Comparison of ENCODE assay signal across 8 mouse cellular contexts in the genomic region with DNA sequence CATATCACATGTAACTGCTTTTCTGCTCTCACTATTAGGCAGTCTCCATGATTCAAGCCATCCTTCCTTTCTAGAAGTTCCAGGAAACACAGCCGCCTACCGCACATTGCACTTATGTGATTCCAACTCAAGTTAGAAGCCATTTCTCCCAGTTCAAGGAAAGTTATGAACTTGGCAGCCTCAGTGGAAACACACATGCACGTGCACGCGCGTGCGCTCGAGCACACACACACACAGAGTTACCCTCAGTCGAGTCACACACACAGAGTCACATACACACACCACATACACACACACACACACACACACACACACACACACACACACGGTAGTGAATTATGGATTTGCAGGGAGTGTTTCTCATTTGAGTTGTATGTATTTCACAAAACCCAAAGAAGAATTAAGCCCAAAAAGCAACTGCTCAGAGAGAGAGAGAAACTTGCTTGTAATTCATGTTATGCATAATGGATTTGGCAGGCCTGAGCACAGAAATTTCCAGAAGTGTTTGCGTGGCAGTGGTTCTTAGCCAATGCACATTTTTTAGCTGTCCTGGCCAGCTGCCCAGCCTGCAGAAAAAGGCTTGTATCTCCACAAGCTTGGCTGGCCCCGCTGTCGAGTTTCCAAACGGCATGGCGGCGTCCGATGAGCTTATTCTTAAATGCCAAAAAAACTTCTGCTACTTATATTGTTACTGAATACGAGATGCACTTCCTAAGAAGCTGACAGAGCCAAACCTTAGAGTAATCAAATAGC. TPM values are rescaled to one million over a fixed set of nuclear protein-coding genes. Genes with fewer than 3 reads are reported as not detected.
DNase-seq lines count a peak whose midpoint lies in the region; ATAC-seq lines count a peak whose summit lies in the region.

No protein-coding gene starts in this region.

- no peaks in the 10 kb centered on the region for H3K27me3 ChIP-seq in forebrain, embryonic 13.5 days
- no peaks in the 10 kb centered on the region for H3K27me3 ChIP-seq in forebrain, embryonic 11.5 days (ENCODE audit: control insufficient read depth, insufficient read depth, low read length)
- no peaks in the 10 kb centered on the region for H3K27me3 ChIP-seq in kidney, embryonic 15.5 days
- H3K27me3 ChIP-seq in stomach, embryonic 14.5 days (ENCODE audit: control insufficient read depth, insufficient read depth, low read length): no peaks in the 10 kb centered on the region

- H3K4me1 ChIP-seq in forebrain, embryonic 13.5 days: peaks cover 26% of the 10 kb centered on the region
- H3K4me1 ChIP-seq in forebrain, embryonic 11.5 days (replicated peaks; ENCODE audit: control insufficient read depth, insufficient read depth, low read length): no peaks in the 10 kb centered on the region
- peaks cover 35% of the 10 kb centered on the region for H3K4me1 ChIP-seq in kidney, embryonic 15.5 days
- H3K4me1 ChIP-seq in stomach, embryonic 14.5 days (ENCODE audit: control insufficient read depth, insufficient read depth, low read length): peaks cover 25% of the 10 kb centered on the region

- no peak for DNase-seq in forebrain, embryonic 11.5 days (ENCODE audit: low spot score)
- DNase-seq in cerebellum, postnatal 14 days: peak; percentile 60 to 68
- peak; percentile 89 to 90 for DNase-seq in heart, adult 18-20 months
- DNase-seq in lung, adult 18-20 months: peak; percentile 86 to 87
- DNase-seq in thymus, adult 18-20 months: no peak

- ATAC-seq in forebrain, embryonic 13.5 days: peak; percentile 37; the same call in 1 of the 2 replicates
- no peak for ATAC-seq in forebrain, embryonic 11.5 days (replicated peaks; ENCODE audit: low FRiP score)
- ATAC-seq in kidney, embryonic 15.5 days (replicated peaks; ENCODE audit: low FRiP score): no peak
- no peak; the same call in 1 of the 2 replicates for ATAC-seq in stomach, embryonic 14.5 days (ENCODE audit: insufficient number of reproducible peaks, insufficient read depth, low FRiP score, low read depth)

- H3K4me3 ChIP-seq in forebrain, embryonic 13.5 days: no peak overlapping the region
- no peak overlapping the region for H3K4me3 ChIP-seq in forebrain, embryonic 11.5 days (ENCODE audit: low read depth, low read length)
- no peak overlapping the region for H3K4me3 ChIP-seq in kidney, embryonic 15.5 days (replicated peaks)
- no peak overlapping the region for H3K4me3 ChIP-seq in stomach, embryonic 14.5 days (ENCODE audit: low read depth, low read length)

- H3K4me2 ChIP-seq in forebrain, embryonic 13.5 days: no peak overlapping the region
- H3K4me2 ChIP-seq in forebrain, embryonic 11.5 days (ENCODE audit: low read depth, low read length, severe bottlenecking): no peak overlapping the region
- H3K4me2 ChIP-seq in kidney, embryonic 15.5 days: no peak overlapping the region
- no peak overlapping the region for H3K4me2 ChIP-seq in stomach, embryonic 14.5 days (replicated peaks; ENCODE audit: low read depth, low read length)

- peak overlapping the region; percentile 57 for H3K27ac ChIP-seq in forebrain, embryonic 13.5 days
- H3K27ac ChIP-seq in forebrain, embryonic 11.5 days (ENCODE audit: low read depth, low read length): no peak overlapping the region
- H3K27ac ChIP-seq in kidney, embryonic 15.5 days: peak overlapping the region; percentile 80
- peak overlapping the region; percentile 88 for H3K27ac ChIP-seq in stomach, embryonic 14.5 days (ENCODE audit: low read length)

- H3K36me3 ChIP-seq in forebrain, embryonic 13.5 days (ENCODE audit: poor library complexity, severe bottlenecking): no peaks in the 10 kb centered on the region
- no peaks in the 10 kb centered on the region for H3K36me3 ChIP-seq in forebrain, embryonic 11.5 days (ENCODE audit: control insufficient read depth, insufficient read depth, low read length)
- no peaks in the 10 kb centered on the region for H3K36me3 ChIP-seq in kidney, embryonic 15.5 days
- no peaks in the 10 kb centered on the region for H3K36me3 ChIP-seq in stomach, embryonic 14.5 days (ENCODE audit: control insufficient read depth, insufficient read depth, low read length)

- H3K9me3 ChIP-seq in forebrain, embryonic 13.5 days (replicated peaks): no peaks in the 10 kb centered on the region
- no peaks in the 10 kb centered on the region for H3K9me3 ChIP-seq in forebrain, embryonic 11.5 days (ENCODE audit: control insufficient read depth, low read length)
- H3K9me3 ChIP-seq in kidney, embryonic 15.5 days (replicated peaks): no peaks in the 10 kb centered on the region
- no peaks in the 10 kb centered on the region for H3K9me3 ChIP-seq in stomach, embryonic 14.5 days (ENCODE audit: control insufficient read depth, low read depth, low read length)

- 60% methylated on average over 18 of the region's 18 CpGs for WGBS in forebrain, embryonic 13.5 days
- WGBS in forebrain, embryonic 11.5 days: 90% methylated on average over 18 of the region's 18 CpGs
- 65% methylated on average over 18 of the region's 18 CpGs for WGBS in kidney, embryonic 15.5 days
- 44% methylated on average over 18 of the region's 18 CpGs for WGBS in stomach, embryonic 14.5 days

- no peak overlapping the region for H3K9ac ChIP-seq in forebrain, embryonic 13.5 days
- H3K9ac ChIP-seq in forebrain, embryonic 11.5 days (ENCODE audit: low read length): no peak overlapping the region
- H3K9ac ChIP-seq in kidney, embryonic 15.5 days: no peak overlapping the region
- H3K9ac ChIP-seq in stomach, embryonic 14.5 days (replicated peaks; ENCODE audit: low read depth, low read length): no peak overlapping the region

RNA-seq across cellular contexts. Expression of gene Tarbp1, which starts 49.5 kb away (rescaled TPM):
- polyA plus RNA-seq in forebrain, embryonic 13.5 days (2015; fragmentation: Nextera tagmentation; extraction: Ambion mirVana): 1.4 and 1.5 TPM in 2 replicates
- polyA plus RNA-seq in forebrain, embryonic 11.5 days (2014; fragmentation: Nextera tagmentation; extraction: Ambion mirVana): 3.1 and 3.7 TPM in 2 replicates
- 1 to 10 TPM; 4.2 to 4.6 TPM for total RNA-seq in heart, adult 18-20 months (2021)
- polyA plus RNA-seq in kidney, embryonic 15.5 days (2015; fragmentation: Nextera tagmentation; extraction: Ambion mirVana): 3.6 and 3.7 TPM in 2 replicates
- 3.8 and 4.0 TPM in 2 replicates for polyA plus RNA-seq in stomach, embryonic 14.5 days (2014; fragmentation: Nextera tagmentation; extraction: Ambion mirVana)

Comparison
In these comparisons a context has a peak if more than half of its experiments do, and no peak if none do; other contexts are left out.
1. DNase-seq: peak in cerebellum, postnatal 14 days (2 of 2), heart, adult 18-20 months (2 of 2) and lung, adult 18-20 months (2 of 2); none in forebrain, embryonic 11.5 days (single experiment) and thymus, adult 18-20 months (0 of 2).